Mouse (Mus musculus): ENCODE data around the gene Foxa2. TPM values are rescaled to one million over a fixed set of nuclear protein-coding genes. Genes with fewer than 3 reads are reported as not detected.

The Foxa2 gene
- polyA plus RNA-seq, 1 experiment from 2014 or later = not detected

DNA sequence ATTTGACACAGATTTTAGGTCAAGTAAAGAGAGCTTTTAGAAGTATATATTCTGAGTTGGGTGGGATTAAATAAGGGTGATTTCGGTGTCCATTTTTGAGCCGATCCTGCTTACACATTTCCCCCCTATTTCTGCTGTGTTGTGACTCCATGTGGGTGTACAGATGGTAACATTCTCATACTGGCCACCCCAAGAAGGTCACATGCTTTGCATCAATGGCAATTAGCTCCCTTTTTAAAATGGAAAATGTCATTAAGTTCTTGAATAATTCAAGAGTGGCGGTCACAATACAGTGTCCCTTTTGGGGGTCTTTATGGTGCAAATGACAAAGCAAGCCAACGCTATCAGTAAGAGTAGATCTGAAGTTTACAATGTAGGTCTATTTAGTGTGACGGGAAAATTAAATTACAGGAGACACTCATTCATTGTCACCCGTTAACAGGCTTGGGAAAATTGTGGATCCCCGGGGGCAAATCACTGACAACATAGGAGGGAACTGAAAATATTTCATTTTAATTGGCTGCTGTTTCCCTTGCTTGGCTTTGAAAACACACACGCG, 17.6 kb downstream of the Foxa2 start:
- no peaks in the 10 kb centered on the region for H3K36me3 ChIP-seq (ENCODE audit: inconsistent target)
- no peaks in the 10 kb centered on the region for H3K79me2 ChIP-seq (ENCODE audit: inconsistent target)
- WGBS (ENCODE audit: missing documents) = 29% methylated on average over 9 of the region's 9 CpGs
- no peak overlapping the region for H3K27ac ChIP-seq
- H3K4me3 ChIP-seq (ENCODE audit: inconsistent target) = no peak overlapping the region

DNA sequence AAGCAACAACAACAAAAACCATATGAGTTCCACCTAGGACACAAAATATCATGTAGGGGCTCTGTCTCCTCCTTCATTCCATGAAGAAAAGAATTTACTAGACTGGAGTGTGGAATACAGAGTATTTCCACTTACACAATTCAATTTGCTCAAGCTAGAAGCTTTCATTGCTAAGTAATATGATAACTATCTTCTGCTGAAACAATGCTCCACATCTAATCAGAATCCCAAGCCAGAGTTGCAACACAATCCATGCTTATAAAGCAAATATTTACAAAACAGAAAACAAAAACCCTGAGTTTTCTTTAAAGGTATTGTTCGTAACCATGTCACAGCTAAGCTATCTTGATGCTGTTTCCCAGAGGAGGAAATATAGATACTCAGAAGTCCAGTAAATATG, 20.4 kb downstream of the Foxa2 start:
- Histone ChIP-seq H3K36me3 (ENCODE audit: inconsistent target) (no peaks in the 10 kb centered on the region), H3K79me2 (ENCODE audit: inconsistent target) (no peaks in the 10 kb centered on the region), H3K27ac (no peak overlapping the region), H3K4me3 (ENCODE audit: inconsistent target) (no peak overlapping the region)
- 38% methylated on average over 1 of the region's 1 CpGs for WGBS (ENCODE audit: missing documents)

DNA sequence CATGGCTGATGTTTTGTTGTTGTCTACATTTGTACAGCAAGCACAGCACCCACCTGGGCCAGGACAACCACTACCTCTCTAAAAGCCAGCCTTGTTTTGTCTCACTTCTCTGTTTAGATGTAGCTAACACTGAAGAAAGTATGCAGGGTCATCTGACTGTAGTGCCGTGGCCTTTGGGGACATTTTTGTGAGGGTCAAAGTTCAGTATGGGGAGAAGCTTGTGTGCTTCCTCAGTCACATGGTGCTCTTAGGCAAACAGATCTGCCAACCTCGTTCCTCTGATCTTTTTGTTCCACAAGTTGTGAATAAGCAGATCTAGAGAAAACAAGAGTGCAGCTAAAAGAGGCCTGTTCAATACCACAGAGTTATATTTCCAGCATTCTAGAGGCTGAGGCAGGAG, 21.3 kb downstream of the Foxa2 start:
- WGBS (ENCODE audit: missing documents) = 47% methylated on average over 2 of the region's 2 CpGs

DNA sequence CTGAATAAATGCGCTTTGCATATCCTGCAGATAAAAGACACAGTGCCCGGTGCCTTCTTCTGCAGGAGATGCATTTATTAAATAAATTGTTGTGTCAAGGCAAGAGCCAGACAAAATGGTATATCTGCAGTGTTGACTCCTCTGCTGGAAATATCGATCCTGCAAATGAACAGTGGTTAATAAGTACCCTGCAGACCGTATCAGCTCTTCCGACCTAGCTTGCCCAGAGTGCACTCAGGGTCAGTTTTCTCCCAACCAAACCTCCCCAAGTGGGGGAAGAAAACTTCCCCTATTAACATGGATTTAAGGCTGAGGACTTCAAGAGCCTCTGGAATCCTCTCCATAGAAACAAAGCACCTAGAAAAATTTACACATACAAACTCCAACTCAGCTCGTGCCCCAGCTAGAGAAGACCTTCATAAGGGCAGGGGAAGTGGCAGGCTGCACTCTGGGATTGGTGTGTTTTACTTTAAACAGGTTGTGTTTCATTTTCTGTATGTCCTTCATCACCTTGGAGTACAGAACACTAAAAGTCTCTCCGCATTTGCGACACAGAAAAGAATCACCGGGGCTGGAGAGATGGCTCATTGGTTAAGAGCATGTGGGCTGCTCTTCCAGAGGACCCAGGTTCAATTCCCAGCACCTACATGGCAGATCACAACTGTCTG, 22.4 kb downstream of the Foxa2 start:
- H3K27ac ChIP-seq = no peak overlapping the region
- no peaks in the 10 kb centered on the region for H3K79me2 ChIP-seq (ENCODE audit: inconsistent target)
- no peak overlapping the region for H3K4me3 ChIP-seq (ENCODE audit: inconsistent target)
- 72% methylated on average over 9 of the region's 9 CpGs for WGBS (ENCODE audit: missing documents)
- no peaks in the 10 kb centered on the region for H3K36me3 ChIP-seq (ENCODE audit: inconsistent target)

More for the DNA sequence above, 21.3 kb downstream of the Foxa2 start:
- Histone ChIP-seq H3K27ac (no peak overlapping the region), H3K36me3 (ENCODE audit: inconsistent target) (no peaks in the 10 kb centered on the region), H3K4me3 (ENCODE audit: inconsistent target) (no peak overlapping the region), H3K79me2 (ENCODE audit: inconsistent target) (no peaks in the 10 kb centered on the region)

DNA sequence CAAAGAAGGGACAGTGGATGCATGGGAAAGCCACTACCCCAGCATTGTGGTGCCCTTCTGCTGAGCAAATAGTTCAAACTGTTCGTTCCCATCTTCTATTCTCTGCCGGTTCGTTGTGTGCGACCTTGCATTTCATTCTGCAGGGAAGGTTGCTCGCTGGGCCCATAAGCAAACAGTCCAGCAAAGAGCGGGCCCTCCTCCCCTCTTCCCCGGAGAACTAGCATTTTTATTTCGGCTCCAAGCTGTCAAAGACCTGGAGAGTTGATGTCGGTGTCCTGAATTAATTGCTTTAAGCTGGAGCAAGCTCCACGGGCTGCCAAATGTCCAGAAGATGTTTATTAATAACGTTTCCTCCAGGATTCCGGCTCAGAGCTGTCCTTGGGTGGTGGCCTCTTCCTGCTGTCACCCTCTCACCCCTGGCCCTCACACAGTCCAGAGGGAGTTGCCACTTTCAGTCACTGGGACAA, 23.4 kb downstream of the Foxa2 start:
- no peaks in the 10 kb centered on the region for H3K79me2 ChIP-seq (ENCODE audit: inconsistent target)
- no peak overlapping the region for H3K27ac ChIP-seq
- WGBS (ENCODE audit: missing documents) = 29% methylated on average over 12 of the region's 12 CpGs
- no peak overlapping the region for H3K4me3 ChIP-seq (ENCODE audit: inconsistent target)
- no peaks in the 10 kb centered on the region for H3K36me3 ChIP-seq (ENCODE audit: inconsistent target)

DNA sequence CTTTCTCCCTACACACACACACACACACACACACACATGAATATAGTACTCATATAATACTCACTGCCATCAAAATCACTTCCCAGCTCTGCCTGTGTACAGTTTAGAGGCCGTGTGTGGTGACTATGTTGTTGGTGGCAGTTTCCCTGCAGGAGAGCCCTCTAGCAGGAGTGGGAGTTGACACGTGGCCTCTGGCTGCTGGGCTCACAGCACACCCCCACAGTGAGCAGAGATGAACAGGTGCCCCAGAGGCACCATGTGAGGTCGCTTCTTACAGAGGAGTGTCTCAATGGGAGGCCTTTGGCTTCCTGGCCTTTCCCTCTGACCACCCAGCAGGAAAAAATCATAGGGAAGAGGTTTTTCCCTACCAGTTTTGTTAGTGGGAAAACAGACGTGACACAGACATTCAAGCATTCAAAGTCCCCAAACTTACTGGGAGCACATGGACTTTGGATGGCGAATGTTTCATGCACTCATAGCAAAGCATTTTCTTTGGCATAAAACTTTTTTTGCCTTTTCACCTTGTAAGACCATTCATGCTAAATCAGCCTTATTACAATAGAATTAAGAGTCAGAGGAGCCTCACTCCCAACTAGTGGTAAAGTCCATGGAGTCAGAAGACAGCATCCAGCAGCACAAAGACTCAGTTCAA, 24.7 kb downstream of the Foxa2 start:
- Histone ChIP-seq H3K4me3 (ENCODE audit: inconsistent target) (no peak overlapping the region), H3K36me3 (ENCODE audit: inconsistent target) (no peaks in the 10 kb centered on the region), H3K27ac (no peak overlapping the region), H3K79me2 (ENCODE audit: inconsistent target) (no peaks in the 10 kb centered on the region)
- WGBS (ENCODE audit: missing documents) = 44% methylated on average over 5 of the region's 5 CpGs

DNA sequence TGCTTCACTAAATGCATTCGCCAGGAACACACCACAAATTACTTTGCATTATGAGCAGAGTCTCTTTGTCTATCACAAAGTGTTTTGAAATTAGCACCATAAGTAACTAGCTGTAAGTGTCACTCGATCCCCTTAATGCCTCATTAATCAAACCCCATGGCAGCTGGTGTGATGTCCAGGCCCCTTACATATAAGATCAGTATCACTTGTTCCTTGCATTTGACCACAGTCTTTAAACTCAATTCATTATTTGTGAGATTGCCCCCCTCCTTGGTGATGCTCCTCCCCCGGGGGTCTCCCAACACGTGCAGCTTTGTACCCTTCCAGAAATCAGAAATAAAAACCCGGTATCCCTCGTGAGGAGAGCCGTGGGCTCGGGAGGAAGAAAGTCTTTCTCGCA, 25.8 kb downstream of the Foxa2 start:
- WGBS (ENCODE audit: missing documents) = 59% methylated on average over 9 of the region's 9 CpGs
- no peak overlapping the region for H3K27ac ChIP-seq
- no peaks in the 10 kb centered on the region for H3K36me3 ChIP-seq (ENCODE audit: inconsistent target)
- H3K79me2 ChIP-seq (ENCODE audit: inconsistent target) = no peaks in the 10 kb centered on the region
- no peak overlapping the region for H3K4me3 ChIP-seq (ENCODE audit: inconsistent target)

DNA sequence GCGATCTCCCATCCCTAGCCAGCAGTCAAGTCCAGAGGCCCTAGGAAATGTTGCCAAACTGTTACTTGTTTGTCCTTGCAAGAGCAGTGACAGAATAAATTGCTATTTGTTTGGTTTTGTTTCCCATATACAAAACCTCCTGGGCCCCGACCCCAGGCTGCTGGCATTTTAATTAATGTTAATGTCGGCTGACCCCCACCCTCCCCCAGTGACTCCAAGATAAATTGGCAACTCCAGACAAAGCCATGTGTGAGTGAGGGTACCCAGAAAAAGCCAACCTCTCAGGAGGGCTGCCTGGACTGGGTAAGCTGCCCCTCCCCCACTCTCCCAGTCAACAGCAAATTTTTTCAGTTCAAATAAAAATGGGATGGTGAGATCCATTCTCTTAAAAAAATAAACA, 26.6 kb downstream of the Foxa2 start:
- Histone ChIP-seq H3K79me2 (ENCODE audit: inconsistent target) (no peaks in the 10 kb centered on the region), H3K36me3 (ENCODE audit: inconsistent target) (no peaks in the 10 kb centered on the region), H3K27ac (no peak overlapping the region), H3K4me3 (ENCODE audit: inconsistent target) (no peak overlapping the region)
- 53% methylated on average over 3 of the region's 3 CpGs for WGBS (ENCODE audit: missing documents)

DNA sequence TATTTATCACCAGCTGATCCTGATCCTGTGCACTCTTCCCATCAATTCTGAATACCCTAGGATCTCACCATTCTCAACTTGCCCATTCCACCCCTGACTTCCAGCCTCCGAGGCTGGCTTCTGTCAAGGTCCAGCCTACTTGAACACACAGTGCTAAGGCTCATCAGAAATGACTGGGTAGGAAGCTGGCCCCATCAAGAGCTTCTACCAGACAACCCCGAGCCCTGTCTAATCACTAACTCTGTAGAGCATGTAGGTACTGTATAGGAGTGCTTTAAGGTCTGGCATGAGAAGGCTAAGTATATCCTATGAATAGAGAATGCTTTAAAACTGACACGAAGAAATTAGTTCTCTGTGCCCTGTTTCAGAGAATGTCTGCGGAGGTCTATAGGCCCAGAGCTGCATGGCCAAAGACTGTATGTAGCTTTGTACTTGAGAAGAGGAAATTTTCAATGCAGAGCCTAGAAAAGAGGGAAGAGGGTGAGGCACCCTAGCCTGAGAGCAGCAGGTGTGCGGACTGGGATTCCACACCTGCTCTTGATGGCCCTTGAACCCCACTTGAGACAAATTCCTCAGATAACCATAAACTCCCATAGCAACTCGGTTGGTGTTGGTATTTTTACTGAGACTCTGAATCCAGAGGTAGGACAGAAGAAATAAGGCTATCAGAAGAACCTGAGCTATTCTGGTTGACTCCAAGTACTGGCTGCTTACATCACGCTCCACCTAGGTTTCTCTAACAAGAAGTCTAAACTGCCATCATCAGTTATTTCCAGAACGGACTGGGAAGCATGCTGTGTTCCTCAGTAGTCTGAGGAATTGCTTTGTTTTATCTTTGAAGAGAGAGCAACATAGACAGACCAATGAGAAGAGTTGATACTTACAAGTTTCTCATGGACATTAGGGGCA, 28.7 kb downstream of the Foxa2 start:
- Histone ChIP-seq H3K36me3 (ENCODE audit: inconsistent target) (no peaks in the 10 kb centered on the region), H3K4me3 (ENCODE audit: inconsistent target) (no peak overlapping the region), H3K27ac (no peak overlapping the region), H3K79me2 (ENCODE audit: inconsistent target) (no peaks in the 10 kb centered on the region)
- 88% methylated on average over 8 of the region's 8 CpGs for WGBS (ENCODE audit: missing documents)

DNA sequence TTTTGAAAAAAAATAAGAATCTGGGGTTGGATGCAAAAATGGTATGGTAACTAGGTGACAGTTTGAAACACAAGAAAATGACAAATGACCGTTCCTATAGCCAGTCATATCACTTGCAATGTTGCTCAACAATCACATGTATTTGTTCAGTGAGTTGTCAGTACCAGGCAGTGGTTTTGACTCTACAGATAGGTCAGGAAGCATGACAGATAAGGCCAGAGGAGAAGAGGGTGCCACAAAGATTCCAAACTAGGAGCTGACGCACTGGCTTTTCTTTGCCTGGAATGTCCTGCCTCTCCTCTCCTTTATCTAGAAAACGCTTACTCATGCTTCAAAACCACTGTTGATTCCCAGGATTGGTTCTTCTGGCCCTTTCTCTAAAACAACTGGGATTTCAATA, 33.4 kb downstream of the Foxa2 start:
- Histone ChIP-seq H3K27ac (no peak overlapping the region), H3K4me3 (ENCODE audit: inconsistent target) (no peak overlapping the region), H3K36me3 (ENCODE audit: inconsistent target) (no peaks in the 10 kb centered on the region), H3K79me2 (ENCODE audit: inconsistent target) (no peaks in the 10 kb centered on the region)
- WGBS (ENCODE audit: missing documents) = 85% methylated on average over 3 of the region's 3 CpGs

DNA sequence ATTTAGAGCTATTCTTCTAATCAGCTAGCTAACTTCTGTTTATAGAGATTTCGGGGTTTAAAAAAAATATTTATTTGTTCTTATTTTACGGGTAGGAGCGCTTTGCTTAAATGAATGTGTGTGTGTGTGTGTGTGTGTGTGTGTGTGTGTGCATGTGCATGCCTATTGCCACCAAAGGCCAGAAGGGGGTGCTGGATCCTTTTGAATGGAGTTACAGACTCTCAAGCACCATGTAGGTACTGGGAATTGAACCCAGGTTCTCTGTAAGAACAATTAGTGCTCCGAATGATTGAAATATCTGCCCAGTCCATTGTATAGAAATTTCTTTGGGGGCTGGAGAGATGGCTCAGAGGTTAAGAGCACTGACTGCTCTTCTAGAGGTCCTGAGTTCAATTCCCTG, 37.7 kb downstream of the Foxa2 start:
- H3K79me2 ChIP-seq (ENCODE audit: inconsistent target) = no peaks in the 10 kb centered on the region
- no peak overlapping the region for H3K4me3 ChIP-seq (ENCODE audit: inconsistent target)
- WGBS (ENCODE audit: missing documents) = 90% methylated on average over 4 of the region's 4 CpGs
- no peak overlapping the region for H3K27ac ChIP-seq
- no peaks in the 10 kb centered on the region for H3K36me3 ChIP-seq (ENCODE audit: inconsistent target)

DNA sequence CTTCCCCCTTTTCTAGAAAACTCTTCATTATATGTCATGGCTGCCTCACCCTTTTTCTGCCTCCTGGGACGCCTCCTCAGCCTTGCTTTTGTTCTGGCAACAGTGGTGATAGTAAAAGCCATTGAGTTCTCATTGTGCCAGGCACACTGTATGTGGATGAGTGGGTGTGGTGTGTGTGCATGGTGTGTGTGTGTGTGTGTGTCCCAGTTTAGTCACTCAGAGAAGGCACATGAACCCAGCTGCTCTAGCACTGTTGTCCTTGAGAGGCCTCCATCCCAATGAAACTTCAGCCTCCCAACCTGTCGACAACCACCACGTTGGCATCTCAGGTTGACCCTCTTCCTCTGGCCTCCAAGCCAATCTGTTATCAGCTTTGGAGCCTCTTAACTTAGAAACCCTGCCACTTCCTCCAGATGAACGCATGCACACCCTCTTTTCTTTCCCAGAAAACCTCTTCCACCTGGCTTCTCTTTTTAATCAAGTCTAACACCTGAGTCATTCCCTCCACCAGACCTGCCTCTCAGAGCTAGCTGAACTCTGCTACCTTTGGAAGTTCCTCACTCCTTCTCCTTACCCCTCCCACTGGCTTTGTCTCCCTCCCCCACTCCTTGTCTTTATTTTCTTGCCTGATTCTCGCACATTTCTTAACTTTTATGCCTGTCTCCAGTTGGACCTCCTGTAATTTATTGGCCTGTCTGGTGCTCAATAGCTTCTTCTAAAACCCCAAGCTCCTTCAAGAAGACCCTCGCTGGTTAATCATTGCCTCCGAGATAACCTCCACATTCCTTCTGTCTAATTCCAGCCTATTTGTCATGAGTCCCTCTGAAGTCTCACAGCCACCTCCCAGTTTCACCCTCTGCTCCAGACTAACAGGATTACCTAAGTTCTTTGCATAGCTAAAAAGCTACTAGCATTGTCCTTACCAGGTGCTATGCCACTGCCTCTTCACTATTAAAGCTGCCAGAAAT, 41.9 kb downstream of the Foxa2 start:
- H3K79me2 ChIP-seq (ENCODE audit: inconsistent target) = no peaks in the 10 kb centered on the region
- 79% methylated on average over 7 of the region's 7 CpGs for WGBS (ENCODE audit: missing documents)
- H3K27ac ChIP-seq = no peak overlapping the region
- H3K36me3 ChIP-seq (ENCODE audit: inconsistent target) = no peaks in the 10 kb centered on the region
- H3K4me3 ChIP-seq (ENCODE audit: inconsistent target) = no peak overlapping the region

DNA sequence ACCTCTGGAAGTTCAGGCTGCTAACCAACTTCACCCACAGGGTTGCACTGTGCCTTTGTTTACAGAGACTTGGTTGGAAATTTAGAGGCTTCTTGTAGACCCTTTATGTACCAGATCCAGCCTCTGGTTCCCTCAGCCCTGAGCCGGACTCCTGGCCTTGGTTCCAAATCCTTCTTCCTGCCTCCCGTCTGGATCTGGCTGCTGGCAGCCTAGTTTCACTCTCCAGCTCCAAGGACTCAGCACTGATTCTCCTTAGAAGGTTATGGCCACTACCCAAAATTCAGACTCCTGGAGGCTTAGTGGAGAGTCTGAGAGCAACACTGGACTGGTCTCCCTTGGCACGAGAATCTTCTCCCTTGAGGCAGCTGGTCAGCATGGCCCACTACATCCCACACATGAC, 43.3 kb downstream of the Foxa2 start:
- Histone ChIP-seq H3K79me2 (ENCODE audit: inconsistent target) (no peaks in the 10 kb centered on the region), H3K36me3 (ENCODE audit: inconsistent target) (no peaks in the 10 kb centered on the region), H3K27ac (no peak overlapping the region), H3K4me3 (ENCODE audit: inconsistent target) (no peak overlapping the region)
- 96% methylated on average over 3 of the region's 3 CpGs for WGBS (ENCODE audit: missing documents)
